Mouse (Mus musculus): ENCODE measurements at regions not wholly inside any gene's neighbourhood (a gene's known extent, or its start where the extent isn't known, plus 50 kb on each side); places are given as distances from the start of the nearest gene placed in this dataset.

DNA sequence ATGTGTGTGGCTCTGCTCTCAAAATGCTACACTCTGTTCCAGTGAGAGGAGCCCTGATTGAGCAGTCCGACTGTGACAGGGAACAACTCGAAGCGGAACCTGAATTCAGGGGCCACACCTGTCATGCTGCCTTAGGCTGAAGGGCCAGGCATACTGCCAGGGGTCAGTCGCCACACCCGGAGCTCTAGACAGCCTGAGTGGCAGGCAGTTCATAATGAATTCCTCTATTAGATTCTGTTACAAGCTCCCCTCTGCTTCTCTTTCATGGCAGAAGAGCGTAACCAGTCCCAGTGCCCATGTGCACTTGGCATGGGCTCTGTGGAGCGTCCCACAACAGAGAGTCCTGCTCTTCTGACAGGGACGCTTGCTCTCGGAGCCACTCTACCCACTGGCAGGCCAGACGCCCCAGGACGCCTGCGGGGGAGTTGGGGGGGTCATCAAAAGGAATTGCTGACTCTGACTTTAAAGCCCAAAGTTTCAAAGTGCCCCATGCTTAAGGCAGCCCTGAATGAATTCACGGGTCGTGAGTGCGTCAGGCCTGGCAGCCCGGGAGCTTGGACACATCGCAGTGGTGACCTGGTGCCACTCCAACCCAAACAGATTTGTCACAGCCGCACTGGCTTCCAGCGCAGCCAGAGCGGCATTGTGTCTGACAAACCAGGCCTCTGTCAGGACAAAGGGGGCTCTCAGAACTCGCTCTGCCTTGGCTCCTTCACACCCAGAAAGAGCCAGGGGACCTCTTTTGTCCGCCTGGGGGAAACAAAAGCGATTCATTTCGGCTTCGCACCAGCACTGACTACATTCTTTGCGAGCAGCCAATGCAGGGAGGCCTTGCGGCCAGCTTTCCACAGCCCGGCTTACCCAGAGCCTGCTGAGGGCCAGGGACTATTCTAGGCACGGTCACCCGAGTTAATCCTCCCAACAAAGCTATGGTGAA lies 144.1 kb downstream of the Nufip1 start:
- ATAC-seq (replicated peaks; ENCODE audit: insufficient number of reproducible peaks, low FRiP score, low TSS enrichment, low read depth), result peak; percentile 81
- Histone ChIP-seq H3K27me3 (ENCODE audit: control insufficient read depth, insufficient read depth, low read length) (no peaks in the 10 kb centered on the region), H3K9me3 (replicated peaks; ENCODE audit: control insufficient read depth, low read length) (no peaks in the 10 kb centered on the region), H3K36me3 (replicated peaks; ENCODE audit: control insufficient read depth, insufficient read depth, low read depth, low read length) (no peaks in the 10 kb centered on the region), H3K4me3 (ENCODE audit: low read depth, low read length) (no peak overlapping the region), H3K27ac (replicated peaks; ENCODE audit: low read depth, low read length) (no peak overlapping the region; the same call in 1 of the 2 replicates), H3K4me1 (ENCODE audit: control insufficient read depth, insufficient read depth, low read length) (no peaks in the 10 kb centered on the region), H3K9ac (replicated peaks; ENCODE audit: low read length) (peak overlapping the region; percentile 49), H3K4me2 (ENCODE audit: low read depth, low read length) (no peak overlapping the region)
- DNase-seq (ENCODE audit: low spot score), result peak; percentile 73
- 14% methylated on average over 30 of the region's 30 CpGs for WGBS

DNA sequence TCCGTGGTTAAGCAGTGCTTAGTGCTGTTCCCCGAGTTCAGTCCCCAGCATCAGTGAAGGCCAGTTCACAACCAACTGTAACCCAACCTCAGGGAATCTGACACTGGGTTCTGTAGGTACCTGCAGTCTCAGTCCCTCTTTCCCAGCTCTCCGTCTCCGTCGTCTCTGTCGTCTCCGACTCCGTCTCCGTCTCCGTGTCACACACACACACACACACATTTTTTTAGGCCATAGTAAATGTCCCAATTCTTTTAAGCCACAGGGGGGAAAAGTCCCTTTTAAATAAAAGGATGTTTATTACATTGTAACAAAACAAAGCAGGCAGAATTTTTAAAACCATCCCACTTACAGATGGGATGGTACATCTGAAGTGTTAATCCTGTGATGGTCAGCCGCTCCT lies 145.3 kb downstream of the Nufip1 start:
- H3K27ac ChIP-seq (replicated peaks; ENCODE audit: low read depth, low read length), result no peak overlapping the region
- H3K4me3 ChIP-seq (ENCODE audit: low read depth, low read length), result no peak overlapping the region
- WGBS, result 71% methylated on average over 11 of the region's 11 CpGs
- no peaks in the 10 kb centered on the region for H3K36me3 ChIP-seq (replicated peaks; ENCODE audit: control insufficient read depth, insufficient read depth, low read depth, low read length)
- no peaks in the 10 kb centered on the region for H3K27me3 ChIP-seq (ENCODE audit: control insufficient read depth, insufficient read depth, low read length)
- H3K9me3 ChIP-seq (replicated peaks; ENCODE audit: control insufficient read depth, low read length), result no peaks in the 10 kb centered on the region
- H3K9ac ChIP-seq (replicated peaks; ENCODE audit: low read length), result no peak overlapping the region
- H3K4me2 ChIP-seq (ENCODE audit: low read depth, low read length), result no peak overlapping the region
- ATAC-seq (replicated peaks; ENCODE audit: insufficient number of reproducible peaks, low FRiP score, low TSS enrichment, low read depth) (no peak), DNase-seq (ENCODE audit: low spot score) (no peak)
- no peaks in the 10 kb centered on the region for H3K4me1 ChIP-seq (ENCODE audit: control insufficient read depth, insufficient read depth, low read length)

DNA sequence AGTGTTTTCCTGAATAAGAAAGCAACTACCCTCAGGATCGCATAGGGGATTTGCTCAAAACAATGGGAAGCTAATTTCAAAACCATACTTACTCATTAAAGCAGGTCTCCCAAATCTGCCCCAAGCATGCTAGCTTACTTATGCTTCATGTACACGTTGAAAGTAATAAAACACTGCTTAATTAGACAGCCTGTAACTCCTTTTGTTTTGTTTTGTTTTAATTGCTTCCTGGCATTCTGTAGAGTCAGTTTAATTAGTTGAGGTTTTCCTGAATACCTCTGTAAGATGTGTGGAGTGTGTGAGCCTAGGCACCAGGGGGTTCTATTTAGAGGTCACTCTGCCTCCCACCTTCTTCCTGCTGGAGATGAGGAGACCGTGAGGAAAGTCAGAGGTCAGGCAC lies 147.9 kb downstream of the Nufip1 start:
- WGBS, result 9% methylated on average over 3 of the region's 3 CpGs
- H3K4me2 ChIP-seq (ENCODE audit: low read depth, low read length), result no peak overlapping the region; the same call in 1 of the 2 replicates
- H3K9ac ChIP-seq (replicated peaks; ENCODE audit: low read length), result no peak overlapping the region
- H3K27ac ChIP-seq (replicated peaks; ENCODE audit: low read depth, low read length), result no peak overlapping the region
- H3K4me3 ChIP-seq (ENCODE audit: low read depth, low read length), result no peak overlapping the region
- DNase-seq (ENCODE audit: low spot score) (no peak), ATAC-seq (replicated peaks; ENCODE audit: insufficient number of reproducible peaks, low FRiP score, low TSS enrichment, low read depth) (no peak)
- H3K36me3 ChIP-seq (replicated peaks; ENCODE audit: control insufficient read depth, insufficient read depth, low read depth, low read length), result no peaks in the 10 kb centered on the region
- H3K9me3 ChIP-seq (replicated peaks; ENCODE audit: control insufficient read depth, low read length), result no peaks in the 10 kb centered on the region
- no peaks in the 10 kb centered on the region for H3K27me3 ChIP-seq (ENCODE audit: control insufficient read depth, insufficient read depth, low read length)
- no peaks in the 10 kb centered on the region for H3K4me1 ChIP-seq (ENCODE audit: control insufficient read depth, insufficient read depth, low read length)

DNA sequence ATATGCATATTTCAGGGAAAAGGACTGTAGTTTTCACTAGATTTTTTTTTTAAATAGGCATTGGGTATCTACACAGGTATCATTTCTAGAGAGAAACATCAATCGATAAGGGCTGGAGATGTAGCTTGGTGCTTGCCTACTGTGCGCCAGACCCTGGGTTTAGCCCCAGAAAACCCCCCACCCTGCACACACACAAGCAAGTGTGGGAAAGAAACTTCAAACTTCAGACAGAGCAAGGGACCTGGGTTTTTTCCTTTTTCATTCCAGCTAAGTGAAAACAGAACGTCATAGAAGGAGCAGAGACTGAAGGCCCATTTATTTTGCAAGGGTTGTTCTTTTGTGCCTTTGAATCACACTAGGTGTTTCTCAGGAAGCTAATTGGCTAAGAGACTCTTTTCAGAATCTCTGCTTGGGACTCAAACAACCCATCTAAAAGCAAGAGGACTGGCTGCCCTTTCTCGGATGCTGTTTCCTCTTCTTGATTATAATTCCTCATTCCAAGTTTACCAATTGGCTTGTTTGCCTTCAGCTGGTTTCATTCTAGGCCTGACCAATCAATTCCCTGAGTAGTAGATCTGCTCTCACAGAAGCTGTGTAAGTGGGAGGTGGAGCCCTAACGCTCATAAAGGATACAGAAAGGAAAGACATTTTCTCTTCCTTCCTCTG lies 150.1 kb downstream of the Nufip1 start:
- Histone ChIP-seq H3K27me3 (ENCODE audit: control insufficient read depth, insufficient read depth, low read length) (no peaks in the 10 kb centered on the region), H3K9ac (replicated peaks; ENCODE audit: low read length) (no peak overlapping the region), H3K4me2 (ENCODE audit: low read depth, low read length) (no peak overlapping the region), H3K9me3 (replicated peaks; ENCODE audit: control insufficient read depth, low read length) (no peaks in the 10 kb centered on the region), H3K36me3 (replicated peaks; ENCODE audit: control insufficient read depth, insufficient read depth, low read depth, low read length) (no peaks in the 10 kb centered on the region), H3K27ac (replicated peaks; ENCODE audit: low read depth, low read length) (no peak overlapping the region), H3K4me3 (ENCODE audit: low read depth, low read length) (no peak overlapping the region), H3K4me1 (ENCODE audit: control insufficient read depth, insufficient read depth, low read length) (no peaks in the 10 kb centered on the region)
- ATAC-seq (replicated peaks; ENCODE audit: insufficient number of reproducible peaks, low FRiP score, low TSS enrichment, low read depth) (no peak), DNase-seq (ENCODE audit: low spot score) (no peak)
- WGBS, result 67% methylated on average over 5 of the region's 5 CpGs

DNA sequence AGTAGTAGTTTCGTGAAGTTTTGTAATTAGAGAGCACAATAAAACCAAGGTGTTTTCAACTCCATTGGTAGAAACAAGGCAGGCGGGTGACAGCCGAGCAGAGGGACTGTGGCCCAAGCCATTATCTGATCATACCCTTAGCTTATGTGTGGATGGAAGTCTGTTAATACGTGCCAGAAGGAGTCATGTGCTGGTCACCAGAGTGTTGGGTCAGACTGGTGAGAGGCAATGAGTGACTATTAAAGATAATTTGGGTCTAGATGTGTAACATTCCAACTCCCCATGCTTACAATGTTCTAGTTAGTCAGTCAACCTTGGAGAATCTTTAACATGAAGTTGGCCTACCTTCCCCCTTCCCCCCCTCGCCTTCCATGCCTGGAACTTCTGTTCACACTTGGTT lies 151.1 kb upstream of the Tsc22d1 start:
- H3K36me3 ChIP-seq (replicated peaks; ENCODE audit: control insufficient read depth, insufficient read depth, low read depth, low read length), result no peaks in the 10 kb centered on the region
- H3K9me3 ChIP-seq (replicated peaks; ENCODE audit: control insufficient read depth, low read length), result no peaks in the 10 kb centered on the region
- no peaks in the 10 kb centered on the region for H3K27me3 ChIP-seq (ENCODE audit: control insufficient read depth, insufficient read depth, low read length)
- no peaks in the 10 kb centered on the region for H3K4me1 ChIP-seq (ENCODE audit: control insufficient read depth, insufficient read depth, low read length)
- no peak for ATAC-seq (replicated peaks; ENCODE audit: insufficient number of reproducible peaks, low FRiP score, low TSS enrichment, low read depth)
- DNase-seq (ENCODE audit: low spot score), result no peak
- no peak overlapping the region for H3K4me2 ChIP-seq (ENCODE audit: low read depth, low read length)
- H3K27ac ChIP-seq (replicated peaks; ENCODE audit: low read depth, low read length), result no peak overlapping the region
- no peak overlapping the region for H3K9ac ChIP-seq (replicated peaks; ENCODE audit: low read length)
- H3K4me3 ChIP-seq (ENCODE audit: low read depth, low read length), result no peak overlapping the region
- 91% methylated on average over 5 of the region's 5 CpGs for WGBS

DNA sequence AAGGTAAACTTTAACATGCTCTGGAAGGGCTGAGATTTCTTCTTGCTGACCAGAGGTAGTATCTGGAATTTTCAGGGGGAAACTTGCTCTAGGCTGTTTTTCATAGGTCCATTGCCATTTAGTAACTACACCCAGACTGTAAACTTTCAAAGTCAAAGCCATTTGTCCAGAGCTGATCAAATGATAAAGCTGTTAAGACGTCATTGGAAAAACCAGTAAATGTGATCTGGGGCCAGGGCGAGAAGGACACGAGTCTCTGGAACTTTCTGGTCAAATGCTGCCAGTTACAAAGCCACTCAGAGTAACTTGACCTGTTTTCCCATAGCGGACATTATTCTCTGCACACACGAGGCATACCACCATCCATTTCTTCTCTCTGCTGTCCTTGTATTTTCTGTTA lies 148.9 kb upstream of the Tsc22d1 start:
- Histone ChIP-seq H3K4me3 (ENCODE audit: low read depth, low read length) (no peak overlapping the region), H3K9me3 (replicated peaks; ENCODE audit: control insufficient read depth, low read length) (no peaks in the 10 kb centered on the region)
- ATAC-seq (replicated peaks; ENCODE audit: insufficient number of reproducible peaks, low FRiP score, low TSS enrichment, low read depth), result no peak

DNA sequence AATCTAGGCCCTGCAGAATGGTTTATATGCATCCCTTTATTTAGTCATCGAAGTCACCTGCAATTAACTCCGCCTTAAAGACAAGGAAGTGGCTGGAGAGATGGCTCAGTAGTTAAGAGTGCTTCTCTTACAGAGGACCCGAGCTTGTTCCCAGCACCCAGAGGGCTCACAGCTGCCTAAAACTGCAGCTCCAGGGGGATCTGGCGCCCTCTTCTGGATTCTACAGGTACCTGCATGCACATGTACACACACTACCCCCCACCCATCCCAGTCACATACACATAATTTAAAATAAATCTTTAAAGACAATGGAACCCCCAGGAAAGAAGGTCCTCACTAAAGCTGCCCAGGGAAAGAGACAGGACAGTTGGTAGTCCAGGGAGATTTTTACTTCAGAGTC lies 148.5 kb upstream of the Tsc22d1 start:
- H3K4me2 ChIP-seq (ENCODE audit: low read depth, low read length), result no peak overlapping the region
- no peak overlapping the region for H3K27ac ChIP-seq (replicated peaks; ENCODE audit: low read depth, low read length)
- no peaks in the 10 kb centered on the region for H3K36me3 ChIP-seq (replicated peaks; ENCODE audit: control insufficient read depth, insufficient read depth, low read depth, low read length)
- H3K4me1 ChIP-seq (ENCODE audit: control insufficient read depth, insufficient read depth, low read length), result no peaks in the 10 kb centered on the region
- H3K9ac ChIP-seq (replicated peaks; ENCODE audit: low read length), result no peak overlapping the region
- H3K27me3 ChIP-seq (ENCODE audit: control insufficient read depth, insufficient read depth, low read length), result no peaks in the 10 kb centered on the region
- ATAC-seq (replicated peaks; ENCODE audit: insufficient number of reproducible peaks, low FRiP score, low TSS enrichment, low read depth), result no peak
- DNase-seq (ENCODE audit: low spot score), result no peak
- no peak overlapping the region for H3K4me3 ChIP-seq (ENCODE audit: low read depth, low read length)
- no peaks in the 10 kb centered on the region for H3K9me3 ChIP-seq (replicated peaks; ENCODE audit: control insufficient read depth, low read length)
- WGBS, result 77% methylated on average over 4 of the region's 4 CpGs

More for the DNA sequence above, 148.9 kb upstream of the Tsc22d1 start:
- Histone ChIP-seq H3K27me3 (ENCODE audit: control insufficient read depth, insufficient read depth, low read length) (no peaks in the 10 kb centered on the region), H3K36me3 (replicated peaks; ENCODE audit: control insufficient read depth, insufficient read depth, low read depth, low read length) (no peaks in the 10 kb centered on the region), H3K4me2 (ENCODE audit: low read depth, low read length) (no peak overlapping the region), H3K9ac (replicated peaks; ENCODE audit: low read length) (no peak overlapping the region), H3K4me1 (ENCODE audit: control insufficient read depth, insufficient read depth, low read length) (no peaks in the 10 kb centered on the region), H3K27ac (replicated peaks; ENCODE audit: low read depth, low read length) (no peak overlapping the region)
- WGBS, result 93% methylated on average over 5 of the region's 5 CpGs
- DNase-seq (ENCODE audit: low spot score), result no peak

DNA sequence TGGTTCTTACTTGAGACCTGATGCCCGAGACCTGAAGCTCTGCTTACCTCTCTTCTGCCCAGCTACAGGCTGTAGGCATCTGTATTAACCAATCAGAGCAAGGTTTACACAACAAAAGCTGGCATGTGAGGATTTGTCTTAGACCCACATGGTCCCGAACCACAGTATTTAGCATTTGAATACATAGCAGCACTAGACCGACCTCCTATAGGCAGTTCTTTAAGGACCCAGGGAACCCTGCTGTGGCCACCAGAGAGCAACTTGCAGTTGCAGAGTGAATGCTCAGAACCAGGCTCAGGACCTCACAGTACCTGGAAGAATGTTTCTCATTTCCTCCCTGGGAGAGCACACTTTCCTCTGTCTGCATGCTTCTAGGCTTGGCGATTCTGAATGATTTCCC lies 147.7 kb upstream of the Tsc22d1 start:
- Histone ChIP-seq H3K27me3 (ENCODE audit: control insufficient read depth, insufficient read depth, low read length) (no peaks in the 10 kb centered on the region), H3K27ac (replicated peaks; ENCODE audit: low read depth, low read length) (no peak overlapping the region), H3K36me3 (replicated peaks; ENCODE audit: control insufficient read depth, insufficient read depth, low read depth, low read length) (no peaks in the 10 kb centered on the region), H3K4me2 (ENCODE audit: low read depth, low read length) (no peak overlapping the region), H3K9ac (replicated peaks; ENCODE audit: low read length) (no peak overlapping the region), H3K9me3 (replicated peaks; ENCODE audit: control insufficient read depth, low read length) (no peaks in the 10 kb centered on the region), H3K4me1 (ENCODE audit: control insufficient read depth, insufficient read depth, low read length) (no peaks in the 10 kb centered on the region), H3K4me3 (ENCODE audit: low read depth, low read length) (no peak overlapping the region)
- no peak for DNase-seq (ENCODE audit: low spot score)
- 32% methylated on average over 4 of the region's 4 CpGs for WGBS
- no peak for ATAC-seq (replicated peaks; ENCODE audit: insufficient number of reproducible peaks, low FRiP score, low TSS enrichment, low read depth)

Data from embryonic facial prominence, embryonic 11.5 days (tissue).